18 mouse cellular contexts compared by ENCODE assay signal in the genomic region with DNA sequence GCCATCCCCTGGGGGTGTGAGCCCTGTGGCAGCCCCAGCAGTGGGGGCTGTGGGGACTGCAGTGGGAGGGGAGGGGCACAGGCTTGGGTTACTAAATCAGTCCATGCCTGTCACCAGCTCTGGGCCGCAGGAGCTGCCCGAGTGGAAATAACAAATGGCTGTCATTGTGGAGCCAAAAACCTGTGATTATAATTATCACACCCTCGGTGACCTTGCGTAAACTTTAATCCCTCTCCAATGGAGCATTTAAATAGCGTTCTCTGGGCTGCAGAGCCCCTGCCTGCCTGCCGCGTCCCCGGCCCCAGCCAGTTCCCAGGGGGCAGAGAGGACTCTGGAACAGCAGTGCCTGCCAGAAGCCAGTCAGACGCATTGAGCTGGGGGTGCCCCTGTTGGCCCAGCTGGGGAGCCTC. TPM values are rescaled to one million over a fixed set of nuclear protein-coding genes. Genes with fewer than 3 reads are reported as not detected.
DNase-seq lines count a peak whose midpoint lies in the region; ATAC-seq and TF ChIP-seq lines count a peak whose summit lies in the region.
"Had no signal": no experiment of that assay in that cellular context is flagged by ENCODE, and none has a peak within 500 bp of the region (broad histone marks: within the 10 kb centered on the region; RNA-seq: fewer than 3 reads in every experiment).

No protein-coding gene starts in this region.

- no peaks in the 10 kb centered on the region for H3K36me3 ChIP-seq in hindbrain, embryonic 10.5 days
- no peaks in the 10 kb centered on the region for H3K36me3 ChIP-seq in hindbrain, embryonic 16.5 days (ENCODE audit: control insufficient read depth, insufficient read depth, low read length)
- H3K36me3 ChIP-seq in heart, embryonic 13.5 days, result no peaks in the 10 kb centered on the region
- no peaks in the 10 kb centered on the region for H3K36me3 ChIP-seq in hindbrain, postnatal 0 days (ENCODE audit: insufficient read depth, low read length)
- no peaks in the 10 kb centered on the region for H3K36me3 ChIP-seq in kidney, adult 2 months (ENCODE audit: control insufficient read depth, insufficient read depth, low read length)
- H3K36me3 ChIP-seq: embryonic facial prominence, embryonic 13.5 days; neural tube, embryonic 15.5 days; stomach, embryonic 15.5 days had no signal

- H3K27ac ChIP-seq in hindbrain, embryonic 10.5 days, result peak overlapping the region; percentile 50
- H3K27ac ChIP-seq in hindbrain, embryonic 16.5 days (ENCODE audit: low read depth, low read length), result no peak overlapping the region
- H3K27ac ChIP-seq in heart, embryonic 13.5 days (replicated peaks), result peak overlapping the region; percentile 69
- H3K27ac ChIP-seq in hindbrain, postnatal 0 days, result no peak overlapping the region
- H3K27ac ChIP-seq in kidney, adult 2 months (ENCODE audit: insufficient read depth, low read depth, low read length), result no peak overlapping the region
- H3K27ac ChIP-seq: embryonic facial prominence, embryonic 13.5 days; left cerebral cortex, adult 2 months; neural tube, embryonic 15.5 days; stomach, embryonic 15.5 days had no signal

- H3K27me3 ChIP-seq in hindbrain, embryonic 10.5 days (ENCODE audit: insufficient read depth, poor library complexity, severe bottlenecking), result peaks cover 42% of the 10 kb centered on the region
- no peaks in the 10 kb centered on the region; the same call in 1 of the 2 replicates for H3K27me3 ChIP-seq in hindbrain, embryonic 16.5 days (replicated peaks; ENCODE audit: control insufficient read depth, insufficient read depth, low read length)
- peaks cover 55% of the 10 kb centered on the region for H3K27me3 ChIP-seq in heart, embryonic 13.5 days (replicated peaks)
- H3K27me3 ChIP-seq in hindbrain, postnatal 0 days (ENCODE audit: insufficient read depth, low read length), result 0 out of 2 replicates have a peak, but pooled peaks cover 5% of the 10 kb centered on the region
- H3K27me3 ChIP-seq in kidney, adult 2 months (replicated peaks; ENCODE audit: control insufficient read depth, insufficient read depth, low read length), result no peaks in the 10 kb centered on the region
- H3K27me3 ChIP-seq: stomach, embryonic 15.5 days had no signal

- no peak overlapping the region for H3K9ac ChIP-seq in hindbrain, embryonic 16.5 days (ENCODE audit: low read depth, low read length)
- H3K9ac ChIP-seq in heart, embryonic 13.5 days, result peak overlapping the region; percentile 37
- H3K9ac ChIP-seq in hindbrain, postnatal 0 days (replicated peaks; ENCODE audit: low read length), result no peak overlapping the region
- H3K9ac ChIP-seq: embryonic facial prominence, embryonic 13.5 days; neural tube, embryonic 15.5 days; stomach, embryonic 15.5 days had no signal

- TF ChIP-seq CTCF in hindbrain, postnatal 0 days (IDR thresholded peaks at IDR 0.05; ENCODE audit: low read depth), result no peak
- TF ChIP-seq CTCF in kidney, adult 2 months (conservative IDR thresholded peaks at IDR 0.05; ENCODE audit: insufficient read depth, insufficient read length, low read depth, low read length), result no peak

- no peak for ATAC-seq in hindbrain, embryonic 16.5 days
- ATAC-seq in heart, embryonic 13.5 days (ENCODE audit: extremely low read depth, insufficient number of reproducible peaks, low FRiP score, low TSS enrichment), result peak; percentile 48; the same call in 1 of the 2 replicates
- 0 out of 2 replicates have a peak, but pooled peaks have one; percentile 49 for ATAC-seq in hindbrain, postnatal 0 days
- ATAC-seq in monocyte, adult 5-6 weeks (replicated peaks; ENCODE audit: insufficient number of reproducible peaks, low FRiP score, low TSS enrichment, poor library complexity, severe bottlenecking), result no peak
- ATAC-seq: forebrain, embryonic 14.5 days had no signal

- no peak overlapping the region for H3K4me3 ChIP-seq in hindbrain, embryonic 10.5 days
- no peak overlapping the region for H3K4me3 ChIP-seq in hindbrain, embryonic 16.5 days (ENCODE audit: low read length)
- no peak overlapping the region for H3K4me3 ChIP-seq in heart, embryonic 13.5 days
- H3K4me3 ChIP-seq in hindbrain, postnatal 0 days (ENCODE audit: low read length), result no peak overlapping the region
- H3K4me3 ChIP-seq in kidney, adult 2 months (ENCODE audit: insufficient read depth, low read depth, low read length), result no peak overlapping the region
- H3K4me3 ChIP-seq: embryonic facial prominence, embryonic 13.5 days; left cerebral cortex, adult 2 months; neural tube, embryonic 15.5 days; stomach, embryonic 15.5 days had no signal

- DNase-seq in hindbrain, embryonic 10.5 days (ENCODE audit: low spot score), result no peak
- DNase-seq in heart, adult 18-20 months, result peak; percentile 32 to 38
- DNase-seq in hindbrain, postnatal 0 days (ENCODE audit: low spot score), result peak; percentile 32
- no peak for DNase-seq in kidney, adult 2 months
- DNase-seq: cerebellum, adult 9-11 months; thymus, postnatal 25 days had no signal

- no peaks in the 10 kb centered on the region for H3K9me3 ChIP-seq in hindbrain, embryonic 10.5 days
- no peaks in the 10 kb centered on the region for H3K9me3 ChIP-seq in hindbrain, embryonic 16.5 days (ENCODE audit: control insufficient read depth, low read length)
- no peaks in the 10 kb centered on the region for H3K9me3 ChIP-seq in heart, embryonic 13.5 days
- H3K9me3 ChIP-seq in hindbrain, postnatal 0 days (ENCODE audit: low read length), result no peaks in the 10 kb centered on the region
- H3K9me3 ChIP-seq: embryonic facial prominence, embryonic 13.5 days; neural tube, embryonic 15.5 days; stomach, embryonic 15.5 days had no signal

- H3K4me1 ChIP-seq in hindbrain, embryonic 10.5 days (replicated peaks), result peaks cover 42% of the 10 kb centered on the region
- peaks cover 3% of the 10 kb centered on the region for H3K4me1 ChIP-seq in hindbrain, embryonic 16.5 days (ENCODE audit: control insufficient read depth, insufficient read depth, low read depth, low read length)
- H3K4me1 ChIP-seq in heart, embryonic 13.5 days, result peaks cover 58% of the 10 kb centered on the region
- H3K4me1 ChIP-seq in hindbrain, postnatal 0 days (ENCODE audit: insufficient read depth, low read length), result peaks cover 8% of the 10 kb centered on the region; the same call in 1 of the 2 replicates
- H3K4me1 ChIP-seq in kidney, adult 2 months (ENCODE audit: control insufficient read depth, insufficient read depth, low read length), result no peaks in the 10 kb centered on the region
- H3K4me1 ChIP-seq: embryonic facial prominence, embryonic 13.5 days; stomach, embryonic 15.5 days had no signal

- WGBS in hindbrain, embryonic 10.5 days, result 12% methylated on average over 9 of the region's 9 CpGs
- WGBS in hindbrain, embryonic 16.5 days, result 3% methylated on average over 9 of the region's 9 CpGs
- 7% methylated on average over 9 of the region's 9 CpGs for WGBS in heart, embryonic 13.5 days
- WGBS in hindbrain, postnatal 0 days, result 8% methylated on average over 9 of the region's 9 CpGs
- 13% methylated on average over 9 of the region's 9 CpGs for WGBS in kidney, adult 2 months

- no peak for TF ChIP-seq POLR2A in kidney, adult 2 months (IDR thresholded peaks at IDR 0.05; ENCODE audit: low read depth, low read length)

- H3K4me2 ChIP-seq in hindbrain, embryonic 16.5 days (ENCODE audit: low read length), result no peak overlapping the region
- peak overlapping the region; percentile 33; the same call in 1 of the 2 replicates for H3K4me2 ChIP-seq in heart, embryonic 13.5 days
- no peak overlapping the region for H3K4me2 ChIP-seq in hindbrain, postnatal 0 days (ENCODE audit: low read depth, low read length)
- H3K4me2 ChIP-seq: embryonic facial prominence, embryonic 13.5 days; neural tube, embryonic 15.5 days; stomach, embryonic 15.5 days had no signal

RNA-seq across cellular contexts. Expression of a gene that starts 54.4 kb away (rescaled TPM):
- 0.21 TPM in 1 of 2 replicates, not detected in the other for polyA plus RNA-seq in hindbrain, embryonic 10.5 days (2016; fragmentation: Nextera tagmentation; extraction: Ambion mirVana)
- polyA plus RNA-seq in hindbrain, embryonic 16.5 days (2015; fragmentation: Nextera tagmentation; extraction: Ambion mirVana), result 0.47 TPM in 1 of 2 replicates, not detected in the other
- not detected for total RNA-seq in heart, adult 18-20 months (2021)
- polyA plus RNA-seq in heart, embryonic 13.5 days (2015; fragmentation: Nextera tagmentation; extraction: Ambion mirVana), result not detected in 2 replicates
- 6.5 and 7.8 TPM in 2 replicates for total RNA-seq in hindbrain, postnatal 0 days (2014; rRNA removed)
- 0.35 and 0.39 TPM in 2 replicates for polyA plus RNA-seq in hindbrain, postnatal 0 days (2015; fragmentation: Nextera tagmentation; extraction: Ambion mirVana)
- not detected in 3 replicates for total RNA-seq in monocyte, adult 5-6 weeks (2017)
- polyA plus RNA-seq in kidney, adult 2 months (2012; rRNA removed), result not detected in 2 replicates
- total RNA-seq: gastrocnemius, adult 8-10 months; left cerebral cortex, adult 2 months; liver, adult 2 months had no signal
- polyA plus RNA-seq: embryonic facial prominence, embryonic 13.5 days; forebrain, embryonic 14.5 days; intestine, embryonic 14.5 days; liver, adult 2 months; lung, embryonic 16.5 days; stomach, embryonic 15.5 days had no signal

Comparison
In these comparisons a context has a peak if more than half of its experiments do, and no peak if none do; other contexts are left out.
1. DNase-seq: peak in heart, adult 18-20 months (2 of 2) and hindbrain, postnatal 0 days (single experiment); none in hindbrain, embryonic 10.5 days (single experiment) and kidney, adult 2 months (single experiment).
2. H3K27ac ChIP-seq: peak in hindbrain, embryonic 10.5 days (single experiment) and heart, embryonic 13.5 days (single experiment); none in hindbrain, embryonic 16.5 days (single experiment), hindbrain, postnatal 0 days (single experiment) and kidney, adult 2 months (single experiment).
3. ATAC-seq: peak in heart, embryonic 13.5 days (single experiment) and hindbrain, postnatal 0 days (single experiment); none in hindbrain, embryonic 16.5 days (single experiment) and monocyte, adult 5-6 weeks (single experiment).